Mouse (Mus musculus) C2C12 (cell line): ENCODE measurements around the gene Pih1d1.

ENCODE experiments used
- CEBPB ChIP-seq: IDR thresholded peaks from one replicate; pipeline ENCODE4 v1.6.1; 2011; ENCODE audit warnings: low read depth, mild to moderate bottlenecking, control low read depth, moderate library complexity
- CTCF ChIP-seq: IDR thresholded peaks from one replicate; pipeline ENCODE4 v1.5.1; 2011; ENCODE audit not compliant: control insufficient read depth, insufficient read depth, insufficient read length
- FOSL1 ChIP-seq: IDR thresholded peaks from one replicate; pipeline ENCODE4 v1.8.0; 2011; ENCODE audit warnings: mild to moderate bottlenecking, low read length; ENCODE audit not compliant: poor library complexity, insufficient read depth, severe bottlenecking
- MAX ChIP-seq: IDR thresholded peaks from one replicate; pipeline ENCODE4 v1.6.1; 2011; ENCODE audit warnings: mild to moderate bottlenecking, control low read depth
- MYOG ChIP-seq: IDR thresholded peaks from one replicate; pipeline ENCODE4 v1.6.1; 2011; ENCODE audit not compliant: control insufficient read depth, insufficient read length; ENCODE audit errors: extremely low read depth

DNA sequence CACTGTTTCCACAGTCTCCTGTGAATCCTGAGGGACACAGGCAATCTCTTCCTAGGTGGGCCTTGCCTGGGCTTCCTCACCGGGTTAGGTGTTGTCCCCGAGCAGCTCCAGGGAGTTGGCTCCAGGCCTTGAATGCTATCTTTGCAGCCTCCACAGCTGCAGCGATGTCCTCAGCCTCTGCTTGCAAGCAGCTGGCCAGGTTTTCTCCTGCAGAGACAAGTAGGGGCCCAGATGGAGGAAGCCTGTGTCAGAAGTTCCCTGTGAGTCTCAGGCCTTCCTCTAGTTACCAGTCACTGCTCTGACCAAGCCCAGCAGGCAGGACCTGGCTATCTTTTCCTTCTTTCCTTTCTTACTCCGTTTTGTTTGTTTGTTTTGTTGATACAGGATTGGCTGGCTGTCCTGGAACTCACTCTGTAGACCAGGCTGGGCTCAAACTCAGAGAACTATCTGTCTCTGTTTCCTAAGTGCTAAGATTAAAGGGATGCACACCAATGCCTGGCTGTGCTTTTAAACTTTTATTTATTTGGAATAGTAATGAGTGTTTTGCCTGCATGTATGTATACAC lies 5.5 kb upstream of the Pih1d1 start:
- TF ChIP-seq MAX (no peak), MYOG (no peak), CEBPB (no peak), CTCF (no peak), FOSL1 (no peak)
